Mouse (Mus musculus) embryo, embryonic 10.5 days (tissue): Measurements from ENCODE around the gene Hipk2.

ENCODE experiments used
- DNase-seq: peaks from one replicate; pipeline ENCODE4 v3.0.0-alpha.2; 2015; ENCODE audit warnings: low spot score

Hipk2 gene

GRCm38 (mm10) chr6:38902820-38903439, 27.0 kb upstream of the Hipk2 start:
- DNase-seq: no peak

- DNase-seq: no peak
These were observed 25.7 kb upstream of the Hipk2 start for GRCm38 (mm10) chr6:38901636-38902035.

- DNase-seq: no peak
These were observed 25.2 kb upstream of the Hipk2 start for GRCm38 (mm10) chr6:38901152-38901551.

- no peak for DNase-seq
These were observed 24.6 kb upstream of the Hipk2 start for GRCm38 (mm10) chr6:38900479-38901126.

GRCm38 (mm10) chr6:38900073-38900472, 24.1 kb upstream of the Hipk2 start:
- no peak for DNase-seq

GRCm38 (mm10) chr6:38893615-38894014, 17.6 kb upstream of the Hipk2 start:
- DNase-seq: no peak

GRCm38 (mm10) chr6:38892017-38892416, 16.1 kb upstream of the Hipk2 start:
- DNase-seq: no peak

GRCm38 (mm10) chr6:38889156-38889555, 13.2 kb upstream of the Hipk2 start:
- no peak for DNase-seq

GRCm38 (mm10) chr6:38887436-38887835, 11.5 kb upstream of the Hipk2 start:
- no peak for DNase-seq

GRCm38 (mm10) chr6:38885132-38885531, 9.2 kb upstream of the Hipk2 start:
- DNase-seq: no peak

GRCm38 (mm10) chr6:38884482-38884881, 8.5 kb upstream of the Hipk2 start:
- DNase-seq: no peak

- DNase-seq: no peak
These were observed 6.8 kb upstream of the Hipk2 start for GRCm38 (mm10) chr6:38882728-38883171.

GRCm38 (mm10) chr6:38881975-38882374, 6.0 kb upstream of the Hipk2 start:
- no peak for DNase-seq

GRCm38 (mm10) chr6:38881468-38881867, 5.5 kb upstream of the Hipk2 start:
- no peak for DNase-seq

- no peak for DNase-seq
These were observed 1.7 kb upstream of the Hipk2 start for GRCm38 (mm10) chr6:38877674-38878073.

GRCm38 (mm10) chr6:38875258-38876070, 501 bp downstream of the Hipk2 start, which contains the start of gene Tbxas1:
TSS of gene Tbxas1 (plus strand) at chr6:38875404.
- DNase-seq: peak; percentile 61

GRCm38 (mm10) chr6:38874565-38875257, 1.3 kb downstream of the Hipk2 start:
- DNase-seq: peak; percentile 64

- DNase-seq: peak; percentile 88
These were observed 1.9 kb downstream of the Hipk2 start for GRCm38 (mm10) chr6:38874035-38874434.

- DNase-seq: no peak
These were observed 2.6 kb downstream of the Hipk2 start for GRCm38 (mm10) chr6:38873316-38873715.

GRCm38 (mm10) chr6:38871051-38871450, 4.9 kb downstream of the Hipk2 start:
- peak; percentile 80 for DNase-seq

- peak; percentile 54 for DNase-seq
These were observed 5.9 kb downstream of the Hipk2 start for GRCm38 (mm10) chr6:38870070-38870469.

- no peak for DNase-seq
These were observed 7.0 kb downstream of the Hipk2 start for GRCm38 (mm10) chr6:38868974-38869373.
